Mouse (Mus musculus) A20 (cell line): ENCODE measurements around the gene Nisch.

Experiments
- DNase-seq: peaks from one replicate; pipeline ENCODE4 v3.0.0-alpha.2; 2011; ENCODE audit warnings: low read depth, low spot score

The Nisch gene

GRCm38 (mm10) chr14:31215157-31216002 lies 1.4 kb downstream of the Nisch start:
- peak; percentile 74 for DNase-seq

GRCm38 (mm10) chr14:31214684-31215083 lies 2.1 kb downstream of the Nisch start:
- no peak for DNase-seq

- DNase-seq, result no peak
Measured at GRCm38 (mm10) chr14:31213868-31214267, 2.9 kb downstream of the Nisch start.

GRCm38 (mm10) chr14:31212499-31212898 lies 4.2 kb downstream of the Nisch start:
- no peak for DNase-seq

GRCm38 (mm10) chr14:31211854-31212253 lies 4.9 kb downstream of the Nisch start:
- DNase-seq, result no peak

- no peak for DNase-seq
Measured at GRCm38 (mm10) chr14:31209133-31209557, 7.6 kb downstream of the Nisch start.

- DNase-seq, result no peak
Measured at GRCm38 (mm10) chr14:31208084-31208483, 8.7 kb downstream of the Nisch start, which contains the start of gene Tnnc1. TSS of gene Tnnc1 (plus strand) at chr14:31208312.

- peak; percentile 9 for DNase-seq
Measured at GRCm38 (mm10) chr14:31207070-31207830, 9.5 kb downstream of the Nisch start.

GRCm38 (mm10) chr14:31206472-31206981 lies 10.2 kb downstream of the Nisch start:
- DNase-seq, result peak; percentile 95

GRCm38 (mm10) chr14:31205562-31206467 lies 10.9 kb downstream of the Nisch start:
- DNase-seq, result peak; percentile 53

GRCm38 (mm10) chr14:31205244-31205561 lies 11.5 kb downstream of the Nisch start:
- DNase-seq, result peak; percentile 10

GRCm38 (mm10) chr14:31204844-31205243 lies 11.9 kb downstream of the Nisch start:
- no peak for DNase-seq

- no peak for DNase-seq
Measured at GRCm38 (mm10) chr14:31200038-31200437, 16.7 kb downstream of the Nisch start.

GRCm38 (mm10) chr14:31199599-31199998 lies 17.1 kb downstream of the Nisch start:
- DNase-seq, result no peak

GRCm38 (mm10) chr14:31197547-31198516 lies 18.9 kb downstream of the Nisch start:
- DNase-seq, result peak; percentile 76

- peak; percentile 54 for DNase-seq
Measured at GRCm38 (mm10) chr14:31195968-31196367, 20.8 kb downstream of the Nisch start.

- no peak for DNase-seq
Measured at GRCm38 (mm10) chr14:31195521-31195920, 21.2 kb downstream of the Nisch start.

GRCm38 (mm10) chr14:31194891-31195513 lies 21.7 kb downstream of the Nisch start:
- DNase-seq, result no peak

- no peak for DNase-seq
Measured at GRCm38 (mm10) chr14:31194441-31194840, 22.3 kb downstream of the Nisch start.

GRCm38 (mm10) chr14:31193791-31194190 lies 23.0 kb downstream of the Nisch start:
- DNase-seq, result no peak
